Comparison of ENCODE assay signal across 13 mouse cellular contexts in the genomic region with DNA sequence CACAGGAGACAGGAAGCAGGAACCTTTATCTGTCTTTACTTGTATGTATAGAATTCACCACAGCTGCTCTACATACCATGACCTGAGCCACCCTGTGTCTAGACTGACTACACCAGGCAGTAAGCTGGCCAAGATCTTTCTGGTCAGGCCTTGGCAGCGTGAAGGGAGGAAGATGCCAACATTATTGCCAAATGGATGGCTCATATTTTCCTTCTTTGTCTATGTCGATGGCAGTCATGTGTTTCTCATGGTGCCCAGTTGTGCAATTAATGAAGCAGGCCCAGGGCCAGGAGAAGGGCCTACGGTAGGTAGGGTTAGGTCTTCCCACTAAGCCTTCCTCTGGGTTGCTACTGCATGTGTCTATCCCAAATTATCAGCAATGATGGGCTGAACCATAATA.
A peak's percentile ranks its signal among the peaks of the same experiment; 100 is the strongest.
DNase-seq lines count a peak whose midpoint lies in the region; ATAC-seq lines count a peak whose summit lies in the region.
"Had no signal": no experiment of that assay in that cellular context is flagged by ENCODE, and none has a peak within 500 bp of the region (broad histone marks: within the 10 kb centered on the region; RNA-seq: fewer than 3 reads in every experiment).

No protein-coding gene starts in this region.

- intact Hi-C loops in left cerebral cortex, postnatal 4 days (cut with DNase I) = no loop called here

- peak; percentile 40 for DNase-seq in left cerebral cortex, postnatal 4 days
- DNase-seq in left cerebral cortex, adult 9 months (ENCODE audit: low spot score in 2 of 2) = no peak
- peak; percentile 92 for DNase-seq in Muller cell, postnatal 12 days (ENCODE audit: inconsistent ontology term)
- DNase-seq in adrenal gland, adult 2 months = peak; percentile 87
- DNase-seq in gonadal fat pad, adult 2 months (ENCODE audit: low read depth) = peak; percentile 97
- DNase-seq in right cerebral cortex, postnatal 4 days = no peak
- DNase-seq: gastrocnemius, postnatal 25 days; lung, adult 2 months; right cerebral cortex, adult 18-20 months; thymus, postnatal 25 days had no signal

- ATAC-seq in inflammation-experienced regulatory T-cells, adult 6 months = no peak
- ATAC-seq: forebrain, embryonic 15.5 days; hindbrain, embryonic 16.5 days had no signal

Comparison
In these comparisons a context has a peak if more than half of its experiments do, and no peak if none do; other contexts are left out.
1. DNase-seq: peak in left cerebral cortex, postnatal 4 days (single experiment), Muller cell, postnatal 12 days (single experiment), adrenal gland, adult 2 months (single experiment) and gonadal fat pad, adult 2 months (single experiment); none in left cerebral cortex, adult 9 months (0 of 2) and right cerebral cortex, postnatal 4 days (single experiment).